ENCODE assay signal across 8 mouse cellular contexts in genomic region chr11:36045681-36046276, GRCm38 (mm10).
DNase-seq lines count a peak whose midpoint lies in the region; ATAC-seq and TF ChIP-seq lines count a peak whose summit lies in the region.

No protein-coding gene starts in this region.

- no peak overlapping the region for H3K27ac ChIP-seq in spleen, adult 2 months (ENCODE audit: insufficient read depth, low read length)
- no peak overlapping the region for H3K27ac ChIP-seq in cortical plate, adult 2 months (ENCODE audit: insufficient read depth, low read length)
- no peak overlapping the region for H3K27ac ChIP-seq in intestine, postnatal 0 days (ENCODE audit: low read depth, low read length)
- H3K27ac ChIP-seq in midbrain, embryonic 11.5 days (ENCODE audit: low read depth, low read length), result no peak overlapping the region

- H3K9me3 ChIP-seq in intestine, postnatal 0 days (ENCODE audit: control insufficient read depth), result no peaks in the 10 kb centered on the region
- no peaks in the 10 kb centered on the region for H3K9me3 ChIP-seq in midbrain, embryonic 11.5 days (ENCODE audit: control insufficient read depth, low read length)

- H3K36me3 ChIP-seq in spleen, adult 2 months (ENCODE audit: control insufficient read depth, insufficient read depth, low read length), result no peaks in the 10 kb centered on the region
- no peaks in the 10 kb centered on the region for H3K36me3 ChIP-seq in intestine, postnatal 0 days (ENCODE audit: control insufficient read depth, insufficient read depth)
- peaks cover 2% of the 10 kb centered on the region; the same call in 1 of the 2 replicates for H3K36me3 ChIP-seq in midbrain, embryonic 11.5 days (ENCODE audit: control insufficient read depth, insufficient read depth, low read length)

- intact Hi-C loops in gastrocnemius, postnatal 14 days (cut with DNase I; ENCODE audit: low total_unique reads), result no loop called here
- intact Hi-C loops in left cerebral cortex, postnatal 4 days (cut with DNase I), result loop anchor here (5.0 to 10.0 kb wide), 3 partner anchors 109 to 632 kb away; no protein-coding TSS in a partner anchor

- H3K4me1 ChIP-seq in spleen, adult 2 months (ENCODE audit: control insufficient read depth, insufficient read depth, insufficient read length), result no peaks in the 10 kb centered on the region
- no peaks in the 10 kb centered on the region for H3K4me1 ChIP-seq in cortical plate, adult 2 months (ENCODE audit: control insufficient read depth, insufficient read depth, low read length)
- no peaks in the 10 kb centered on the region for H3K4me1 ChIP-seq in intestine, postnatal 0 days (replicated peaks; ENCODE audit: control insufficient read depth, insufficient read depth, low read length)
- peaks cover 3% of the 10 kb centered on the region; the same call in 1 of the 2 replicates for H3K4me1 ChIP-seq in midbrain, embryonic 11.5 days (ENCODE audit: control insufficient read depth, insufficient read depth, low read length)

- TF ChIP-seq POLR2A in spleen, adult 2 months (IDR thresholded peaks at IDR 0.05; ENCODE audit: low read depth, low read length), result no peak
- TF ChIP-seq POLR2A in cortical plate, adult 2 months (IDR thresholded peaks at IDR 0.05; ENCODE audit: extremely low read depth, insufficient read depth, low read length), result no peak

- TF ChIP-seq CTCF in spleen, adult 2 months (IDR thresholded peaks at IDR 0.05; ENCODE audit: extremely low read depth, insufficient read depth, insufficient read length, insufficient replicate concordance), result peak; percentile 39; the same call in 1 of the 2 replicates
- peak; percentile 93 for TF ChIP-seq CTCF in cortical plate, adult 2 months (IDR thresholded peaks at IDR 0.05; ENCODE audit: extremely low read depth, insufficient read depth, low read length)
- TF ChIP-seq CTCF in intestine, postnatal 0 days (IDR thresholded peaks at IDR 0.05; ENCODE audit: low read depth), result peak; percentile 97

- DNase-seq in spleen, adult 2 months (ENCODE audit: low read depth in 1 of 2, low spot score in 2 of 2), result no peak
- no peak for DNase-seq in spleen, postnatal 36 days (ENCODE audit: low spot score in 2 of 2)
- DNase-seq in gastrocnemius, postnatal 14 days, result peak; percentile 45
- peak; percentile 79 for DNase-seq in left cerebral cortex, postnatal 4 days
- DNase-seq in midbrain, embryonic 11.5 days (ENCODE audit: low spot score, missing footprints), result peak; percentile 99
- DNase-seq in spleen, postnatal 4 days (ENCODE audit: low spot score in 2 of 2), result peak; percentile 24 to 67

- 0 out of 2 replicates have a peak, but pooled peaks have one; percentile 36 for ATAC-seq in intestine, postnatal 0 days
- peak; percentile 79 for ATAC-seq in midbrain, embryonic 11.5 days (ENCODE audit: low FRiP score)

- H3K4me2 ChIP-seq in intestine, postnatal 0 days (replicated peaks; ENCODE audit: low read depth), result peak overlapping the region; percentile 65
- H3K4me2 ChIP-seq in midbrain, embryonic 11.5 days, result peak overlapping the region; percentile 37

- 13% methylated on average over 13 of the region's 13 CpGs for WGBS in spleen, adult 2 months
- WGBS in intestine, postnatal 0 days, result 4% methylated on average over 13 of the region's 13 CpGs
- 2% methylated on average over 13 of the region's 13 CpGs for WGBS in midbrain, embryonic 11.5 days

- H3K27me3 ChIP-seq in spleen, adult 2 months (ENCODE audit: control insufficient read depth, insufficient read depth, low read length), result no peaks in the 10 kb centered on the region
- no peaks in the 10 kb centered on the region for H3K27me3 ChIP-seq in intestine, postnatal 0 days (replicated peaks; ENCODE audit: control insufficient read depth, insufficient read depth, low read length)
- H3K27me3 ChIP-seq in midbrain, embryonic 11.5 days (ENCODE audit: control insufficient read depth, insufficient read depth, low read length), result no peaks in the 10 kb centered on the region

- 0 out of 2 replicates have a peak overlapping the region, but pooled peaks have one; percentile 11 for H3K9ac ChIP-seq in intestine, postnatal 0 days (ENCODE audit: low read depth, low read length)
- H3K9ac ChIP-seq in midbrain, embryonic 11.5 days (ENCODE audit: low read length), result peak overlapping the region; percentile 44

- H3K4me3 ChIP-seq in spleen, adult 2 months (ENCODE audit: extremely low read depth, insufficient read depth, insufficient read length), result no peak overlapping the region; the same call in 1 of the 2 replicates
- peak overlapping the region; percentile 17; the same call in 1 of the 2 replicates for H3K4me3 ChIP-seq in cortical plate, adult 2 months (ENCODE audit: insufficient read depth, low read length)
- peak overlapping the region; percentile 40 for H3K4me3 ChIP-seq in intestine, postnatal 0 days (ENCODE audit: low read depth, low read length)
- H3K4me3 ChIP-seq in midbrain, embryonic 11.5 days (ENCODE audit: low read depth, low read length), result peak overlapping the region; percentile 28

Comparison
In these comparisons a context has a peak if more than half of its experiments do, and no peak if none do; other contexts are left out.
1. DNase-seq: peak in gastrocnemius, postnatal 14 days (single experiment), left cerebral cortex, postnatal 4 days (single experiment), midbrain, embryonic 11.5 days (single experiment) and spleen, postnatal 4 days (2 of 2); none in spleen, adult 2 months (0 of 2) and spleen, postnatal 36 days (0 of 2).
2. CTCF ChIP-seq: peak in every context shown above with its lines; median percentile 97 in intestine, postnatal 0 days; 93 in cortical plate, adult 2 months; 39 in spleen, adult 2 months.